Comparison of ENCODE assay signal across 8 mouse cellular contexts in genomic region chr14:25515924-25516323, GRCm38 (mm10). TPM values are rescaled to one million over a fixed set of nuclear protein-coding genes. Genes with fewer than 3 reads are reported as not detected.
DNase-seq lines count a peak whose midpoint lies in the region; ATAC-seq lines count a peak whose summit lies in the region.

No protein-coding gene starts in this region.

- DNase-seq in layer of hippocampus, adult 9-11 months, result peak; percentile 58
- no peak for DNase-seq in layer of hippocampus, postnatal 10 days (ENCODE audit: low spot score in 2 of 2)
- peak; percentile 37 to 39 for DNase-seq in B cell, adult 2 months
- DNase-seq in adrenal gland, postnatal 14 days, result peak; percentile 87
- peak; percentile 34 to 37 for DNase-seq in right cerebral cortex, adult 2 months (ENCODE audit: low spot score in 2 of 2)
- no peak for DNase-seq in urinary bladder, postnatal 4 days (ENCODE audit: low spot score in 2 of 2)

- H3K27ac ChIP-seq in kidney, embryonic 15.5 days, result peak overlapping the region; percentile 87
- no peak overlapping the region for H3K27ac ChIP-seq in midbrain, embryonic 16.5 days (ENCODE audit: low read length)

- no peak for ATAC-seq in kidney, embryonic 15.5 days (replicated peaks; ENCODE audit: low FRiP score)
- ATAC-seq in midbrain, embryonic 16.5 days, result no peak

- 46% methylated on average over 9 of the region's 9 CpGs for WGBS in kidney, embryonic 15.5 days
- 68% methylated on average over 9 of the region's 9 CpGs for WGBS in midbrain, embryonic 16.5 days

- H3K4me1 ChIP-seq in kidney, embryonic 15.5 days, result peaks cover 88% of the 10 kb centered on the region
- peaks cover 57% of the 10 kb centered on the region for H3K4me1 ChIP-seq in midbrain, embryonic 16.5 days (ENCODE audit: control insufficient read depth, insufficient read depth, low read length)

- H3K9ac ChIP-seq in kidney, embryonic 15.5 days, result no peak overlapping the region
- H3K9ac ChIP-seq in midbrain, embryonic 16.5 days (ENCODE audit: low read depth, low read length), result no peak overlapping the region

- no peaks in the 10 kb centered on the region; the same call in none of the 2 replicates for H3K36me3 ChIP-seq in kidney, embryonic 15.5 days
- H3K36me3 ChIP-seq in midbrain, embryonic 16.5 days (ENCODE audit: control insufficient read depth, insufficient read depth, low read length), result no peaks in the 10 kb centered on the region

- no peaks in the 10 kb centered on the region for H3K9me3 ChIP-seq in kidney, embryonic 15.5 days (replicated peaks)
- no peaks in the 10 kb centered on the region for H3K9me3 ChIP-seq in midbrain, embryonic 16.5 days (replicated peaks; ENCODE audit: control insufficient read depth, low read length, poor library complexity, severe bottlenecking)

- no peak overlapping the region for H3K4me2 ChIP-seq in kidney, embryonic 15.5 days
- H3K4me2 ChIP-seq in midbrain, embryonic 16.5 days (ENCODE audit: low read length), result no peak overlapping the region

- no peaks in the 10 kb centered on the region for H3K27me3 ChIP-seq in kidney, embryonic 15.5 days
- no peaks in the 10 kb centered on the region for H3K27me3 ChIP-seq in midbrain, embryonic 16.5 days (ENCODE audit: control insufficient read depth, insufficient read depth, low read depth, low read length)

- H3K4me3 ChIP-seq in kidney, embryonic 15.5 days (replicated peaks), result no peak overlapping the region
- H3K4me3 ChIP-seq in midbrain, embryonic 16.5 days (ENCODE audit: low read depth, low read length), result no peak overlapping the region

RNA-seq across cellular contexts. Expression of gene Zmiz1, which starts 56.9 kb away (rescaled TPM):
- 100 to 1,000 TPM; 115 to 128 TPM for total RNA-seq in layer of hippocampus, postnatal 10 days (2021)
- 96.4 and 96.9 TPM in 2 replicates for total RNA-seq in adrenal gland, postnatal 14 days (2021)
- polyA plus RNA-seq in kidney, embryonic 15.5 days (2015; fragmentation: Nextera tagmentation; extraction: Ambion mirVana), result 41.8 and 47.3 TPM in 2 replicates
- 54.2 and 58.0 TPM in 2 replicates for polyA plus RNA-seq in midbrain, embryonic 16.5 days (2015; fragmentation: Nextera tagmentation; extraction: Ambion mirVana)

Comparison
In these comparisons a context has a peak if more than half of its experiments do, and no peak if none do; other contexts are left out.
1. DNase-seq: peak in layer of hippocampus, adult 9-11 months (single experiment), B cell, adult 2 months (2 of 2), adrenal gland, postnatal 14 days (single experiment) and right cerebral cortex, adult 2 months (2 of 2); none in layer of hippocampus, postnatal 10 days (0 of 2) and urinary bladder, postnatal 4 days (0 of 2).